Mouse (Mus musculus): ENCODE results near the gene Uhrf1. TPM values are rescaled to one million over a fixed set of nuclear protein-coding genes. Genes with fewer than 3 reads are reported as not detected.

Gene Uhrf1
- total RNA-seq, 4 experiments from 2014 or later = 1.5 to 2.6 (median 2.2) TPM

DNA sequence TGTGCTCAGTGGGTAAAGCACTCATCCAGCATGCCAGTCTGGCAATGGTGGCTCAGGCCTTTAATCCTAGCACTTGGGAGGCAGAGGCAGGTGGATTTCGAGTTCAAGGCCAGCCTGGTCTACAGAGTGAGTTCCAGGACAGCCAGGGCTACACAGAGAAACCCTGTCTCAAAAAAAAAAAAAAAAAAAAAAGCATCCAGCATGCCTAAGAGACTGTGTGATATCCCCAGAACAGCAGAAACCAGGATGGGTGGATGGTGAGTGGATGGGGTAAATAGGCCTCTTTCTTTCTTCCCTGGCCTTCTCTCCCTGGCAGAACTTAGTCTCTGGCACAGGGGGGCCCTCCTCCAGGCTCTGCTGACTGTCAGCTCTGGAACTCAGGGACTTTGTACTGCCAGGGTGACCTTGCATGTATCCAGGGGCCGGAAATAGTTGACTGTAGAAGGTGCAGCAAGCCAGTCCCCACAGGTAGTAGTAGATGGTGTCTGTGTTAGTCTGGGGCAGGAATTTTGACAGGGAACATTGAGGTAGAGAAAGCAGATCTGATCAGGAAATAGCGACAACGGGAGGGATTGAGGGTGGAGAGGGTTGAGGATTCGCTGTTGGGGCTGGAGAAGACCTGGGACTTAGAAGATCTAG, 27.2 kb upstream of the Uhrf1 start:
- DNase-seq (ENCODE audit: low spot score) = peak; percentile 48

DNA sequence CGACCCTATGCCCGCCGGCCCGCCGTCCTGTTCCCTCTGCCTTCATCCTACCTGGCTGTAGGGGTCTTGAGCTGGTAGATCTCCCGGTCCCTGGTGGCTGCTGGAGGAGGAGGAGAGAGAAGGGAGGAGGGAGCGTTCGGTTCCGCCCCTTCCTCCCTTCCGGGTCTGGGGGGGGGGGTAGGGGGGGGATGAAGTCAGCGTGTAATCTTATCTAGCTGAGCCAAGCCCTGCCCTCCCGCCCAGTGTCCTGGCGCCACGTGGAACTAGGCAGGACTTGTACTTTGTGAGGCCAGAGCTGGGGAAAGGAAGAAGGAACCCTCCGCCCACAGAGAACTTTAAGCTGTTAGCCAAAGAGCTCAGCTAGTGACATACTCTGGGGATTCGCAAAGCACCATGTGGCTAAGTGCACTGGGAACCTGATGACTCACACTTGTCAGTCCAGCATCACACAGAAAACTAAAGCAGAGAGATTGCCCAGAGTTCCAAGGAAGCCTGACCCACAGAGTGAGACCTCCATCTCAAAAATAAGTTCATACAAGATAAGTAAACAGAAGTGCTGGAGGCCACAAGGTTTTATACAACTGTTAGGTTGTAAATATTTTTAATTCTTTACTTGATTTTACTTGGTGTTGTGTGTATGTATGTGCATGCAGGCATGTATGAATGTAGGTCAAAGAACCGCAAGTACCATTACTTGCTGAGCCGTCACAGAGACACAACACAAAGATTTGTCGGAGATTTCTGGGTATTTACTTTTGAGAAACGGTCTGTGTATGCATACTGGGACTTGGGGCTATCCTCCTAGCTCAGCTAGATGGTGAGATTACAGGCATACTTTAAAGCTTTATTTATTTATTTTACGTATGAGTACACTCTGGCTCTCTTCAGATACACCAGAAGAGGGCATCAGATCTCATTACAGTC, 26.2 kb upstream of the Uhrf1 start, which contains the start of gene Ticam1:
Gene Ticam1 (minus strand): TSS at position 144 of the 924 bp plus-strand sequence.
- DNase-seq (ENCODE audit: low spot score) = peak; percentile 97

DNA sequence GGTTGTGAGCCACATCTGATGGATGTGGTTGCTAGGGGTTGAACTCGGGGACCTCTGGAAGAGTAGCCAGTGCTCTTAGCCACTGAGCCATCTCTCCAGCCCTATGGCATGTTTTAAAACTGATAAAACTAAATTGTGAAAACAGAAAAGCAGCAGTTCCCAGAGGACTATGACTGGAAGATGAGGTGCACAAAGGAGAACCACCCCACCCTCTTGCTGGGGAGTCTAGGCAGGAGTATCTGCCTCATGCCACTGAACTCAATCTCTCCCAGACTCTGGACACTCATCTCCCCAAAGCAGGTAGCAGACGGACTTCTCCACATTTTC, 25.6 kb upstream of the Uhrf1 start:
- no peak for DNase-seq (ENCODE audit: low spot score)

GRCm38 (mm10) chr17:56278340-56278739, 24.8 kb upstream of the Uhrf1 start:
- DNase-seq (ENCODE audit: low spot score) = no peak

DNA sequence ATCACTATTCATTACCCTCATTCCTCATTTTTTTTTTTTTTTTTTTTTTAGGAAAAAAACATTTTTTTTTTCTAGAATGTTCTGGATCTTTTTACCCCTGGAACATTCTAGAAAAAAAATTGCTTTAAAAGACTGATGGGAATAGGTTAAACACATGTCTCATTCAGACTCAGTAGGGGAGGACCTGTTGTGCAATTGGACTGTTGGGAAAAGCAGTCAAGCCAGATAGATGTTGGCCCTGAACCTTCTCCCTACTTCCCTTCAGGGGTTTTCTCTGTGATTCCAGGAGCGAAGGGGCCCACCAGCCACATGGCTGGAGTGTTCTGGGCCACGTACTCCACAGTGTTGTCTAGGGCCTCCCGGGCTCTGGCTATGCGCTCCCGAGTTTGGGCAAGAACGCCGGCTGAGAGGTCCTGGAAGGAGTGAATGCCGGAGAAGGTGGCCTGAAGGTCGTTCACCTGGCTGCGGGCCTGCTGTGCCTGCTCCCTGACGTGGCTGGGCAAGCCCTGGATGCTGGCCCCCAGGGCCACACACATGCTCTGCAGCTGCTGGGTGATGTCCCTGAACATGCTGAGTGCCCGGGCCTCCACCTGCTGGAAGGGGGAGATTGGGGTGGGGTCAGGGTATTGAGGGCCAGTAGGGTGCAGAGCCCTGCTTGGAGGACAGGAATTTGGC, 23.5 kb upstream of the Uhrf1 start:
- DNase-seq (ENCODE audit: low spot score) = peak; percentile 51

GRCm38 (mm10) chr17:56281193-56281592, 21.9 kb upstream of the Uhrf1 start:
- DNase-seq (ENCODE audit: low spot score) = no peak

DNA sequence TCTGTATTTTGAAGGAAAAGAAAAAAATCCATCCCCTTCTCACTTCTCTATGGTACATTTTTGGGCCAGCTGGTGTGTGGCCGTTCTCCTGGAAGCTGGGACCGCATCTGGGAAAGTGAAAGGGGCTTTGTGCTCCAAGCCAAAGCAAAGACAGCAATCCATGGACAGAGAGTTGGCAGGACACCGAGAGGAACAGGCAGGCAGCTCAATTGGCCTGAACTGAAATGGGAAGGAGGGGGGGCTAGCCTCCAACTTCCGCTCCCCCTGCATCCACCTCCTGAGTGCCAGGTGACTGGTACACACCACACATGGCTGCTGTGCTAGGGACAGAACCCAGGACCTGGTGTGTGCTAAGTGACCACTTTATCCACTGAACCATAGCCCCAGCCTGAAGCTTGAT, 20.3 kb upstream of the Uhrf1 start:
- DNase-seq (ENCODE audit: low spot score) = no peak

- DNase-seq (ENCODE audit: low spot score) = no peak
These were observed 19.8 kb upstream of the Uhrf1 start for GRCm38 (mm10) chr17:56283316-56283715.

DNA sequence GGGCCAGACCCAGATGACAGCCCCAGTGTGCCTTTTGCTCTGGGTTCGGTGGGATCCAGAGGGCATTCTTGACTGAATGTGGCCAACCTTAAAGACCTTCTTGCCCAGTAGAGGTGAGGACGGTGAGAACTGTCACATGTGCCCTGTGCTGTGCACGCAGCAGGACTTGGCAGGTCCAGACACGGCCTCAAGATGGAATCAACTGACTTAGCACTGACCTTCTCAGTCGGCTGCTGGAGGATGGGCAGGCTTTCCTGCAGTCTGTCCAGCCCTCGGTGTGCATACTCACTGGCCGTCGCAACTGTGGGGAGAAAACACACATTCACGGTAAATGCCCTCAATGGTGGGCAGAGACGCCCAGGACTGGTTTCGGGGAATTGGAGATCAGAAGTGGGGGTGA, 17.1 kb upstream of the Uhrf1 start:
- no peak for DNase-seq (ENCODE audit: low spot score)

- no peak for DNase-seq (ENCODE audit: low spot score)
These were observed 15.3 kb upstream of the Uhrf1 start for GRCm38 (mm10) chr17:56287830-56288229.

DNA sequence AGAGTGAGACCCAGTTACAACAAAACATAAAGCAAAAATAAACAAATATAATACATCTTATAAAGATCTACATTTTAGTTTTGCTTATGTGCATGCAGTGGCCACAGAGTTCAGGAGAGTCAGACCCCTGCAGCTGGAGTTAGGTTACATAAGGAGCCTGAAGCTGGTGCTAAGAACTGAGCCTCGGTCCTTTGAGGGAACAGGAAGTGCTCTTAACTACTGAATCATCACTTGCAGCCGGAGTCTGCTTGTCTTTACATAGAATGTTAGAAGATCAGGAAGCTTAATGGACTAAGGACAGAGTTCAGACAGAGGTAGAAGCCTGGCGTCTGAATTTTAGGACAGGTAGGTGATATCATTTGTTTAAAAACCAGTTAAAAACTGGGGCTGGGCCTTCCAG, 14.3 kb upstream of the Uhrf1 start:
- DNase-seq (ENCODE audit: low spot score) = no peak

GRCm38 (mm10) chr17:56289371-56290331, 13.5 kb upstream of the Uhrf1 start:
- DNase-seq (ENCODE audit: low spot score) = peak; percentile 72

DNA sequence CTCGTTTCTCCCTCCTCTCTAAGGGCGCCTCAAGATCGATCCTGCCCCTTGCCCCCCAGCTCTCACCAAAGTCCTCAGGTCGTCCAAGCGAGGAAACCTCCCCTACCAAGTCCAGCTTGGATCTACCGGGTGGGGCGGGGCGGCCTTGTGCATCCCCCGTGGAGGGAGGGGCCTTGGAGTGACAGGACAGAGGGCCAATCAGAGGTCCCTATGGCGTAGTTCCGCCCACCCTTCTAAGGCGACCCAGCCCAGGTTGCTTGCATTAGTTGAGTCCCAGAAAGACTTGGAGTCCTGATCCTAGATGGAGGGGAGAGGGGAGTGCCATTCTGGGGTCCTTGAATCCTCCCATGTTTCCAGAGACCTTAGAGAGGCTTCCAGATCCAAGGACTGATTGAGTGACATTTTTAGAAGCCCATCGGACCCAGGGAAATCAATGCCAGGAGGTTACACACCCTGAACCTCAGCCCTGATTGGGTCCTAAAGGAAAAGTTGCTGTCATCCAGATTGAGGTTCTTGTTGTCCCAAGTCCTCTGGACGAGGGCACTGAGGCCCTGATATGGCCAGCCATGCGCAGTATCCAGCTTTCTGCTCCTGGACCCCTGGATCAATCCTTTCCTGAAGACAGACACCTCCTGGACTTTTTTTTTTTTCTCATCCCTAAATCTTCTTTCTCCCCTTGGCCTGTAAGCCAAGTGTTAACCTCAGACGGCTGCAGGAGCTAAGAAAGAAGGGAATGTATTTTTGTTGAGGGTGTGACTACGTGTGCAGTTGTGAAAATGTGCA, 12.5 kb upstream of the Uhrf1 start:
- peak; percentile 99 for DNase-seq (ENCODE audit: low spot score)

DNA sequence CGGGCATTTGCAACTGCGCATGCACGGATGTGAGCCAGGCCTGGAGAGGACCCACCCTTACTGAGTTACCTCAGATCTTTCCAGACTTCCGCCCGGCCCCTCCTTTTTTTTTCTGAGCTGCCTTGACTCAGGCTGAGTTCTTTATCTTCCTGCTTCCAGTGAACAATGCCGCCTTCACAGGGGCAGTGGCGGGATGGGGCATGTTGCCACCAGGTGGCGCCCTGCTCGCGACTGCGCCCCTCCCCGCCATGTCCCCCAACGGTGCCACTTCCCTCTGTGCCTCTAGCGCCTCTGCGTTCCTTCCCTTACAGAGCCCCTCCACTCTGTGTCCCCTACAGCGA, 12.0 kb upstream of the Uhrf1 start:
- DNase-seq (ENCODE audit: low spot score) = peak; percentile 94

- DNase-seq (ENCODE audit: low spot score) = no peak
These were observed 11.2 kb upstream of the Uhrf1 start for GRCm38 (mm10) chr17:56291826-56292475.

DNA sequence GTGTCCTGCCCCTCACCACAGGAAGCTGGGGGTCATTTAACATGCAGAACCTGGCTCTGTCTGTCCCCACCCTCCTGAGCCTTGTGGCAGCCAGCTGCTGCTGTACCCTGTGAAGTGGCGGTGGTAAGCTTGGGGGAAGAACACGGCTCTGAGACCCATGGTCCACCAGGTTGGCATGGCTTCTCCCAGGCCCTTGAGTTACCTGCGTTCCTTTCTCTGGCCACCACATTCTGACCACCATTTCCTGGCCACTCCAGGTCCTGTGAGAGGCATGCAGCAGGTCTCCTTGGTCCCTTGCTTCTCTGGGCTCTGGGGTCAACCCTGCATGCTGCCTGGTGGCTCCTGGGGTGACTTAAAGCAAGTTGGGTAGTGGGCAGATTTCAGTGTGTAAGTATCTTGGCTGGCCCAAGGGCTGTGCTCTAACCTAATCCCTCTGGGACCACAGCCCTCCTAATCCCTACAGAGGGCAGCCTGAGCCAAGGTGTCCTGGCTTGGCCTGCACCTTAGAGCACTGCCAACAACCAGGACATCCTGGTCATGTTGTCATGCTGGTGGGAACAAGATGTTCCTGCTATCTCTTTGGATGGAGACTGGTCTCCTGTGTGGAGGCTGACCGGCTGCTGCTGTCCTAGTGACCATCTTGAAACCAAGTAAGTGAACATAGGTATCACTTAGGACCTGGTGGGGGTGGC, 10.4 kb upstream of the Uhrf1 start, which contains the start of gene Plin3:
Gene Plin3 (minus strand): TSS at position 343 of the 692 bp plus-strand sequence.
- DNase-seq (ENCODE audit: low spot score) = peak; percentile 59

- no peak for DNase-seq (ENCODE audit: low spot score)
These were observed 9.8 kb upstream of the Uhrf1 start for GRCm38 (mm10) chr17:56293291-56293690.

- DNase-seq (ENCODE audit: low spot score) = no peak
These were observed 8.9 kb upstream of the Uhrf1 start for GRCm38 (mm10) chr17:56294241-56294640.

GRCm38 (mm10) chr17:56296201-56296600, 6.9 kb upstream of the Uhrf1 start:
- no peak for DNase-seq (ENCODE audit: low spot score)

Measured in heart, adult 8-10 months (tissue).